Mouse (Mus musculus): ENCODE data around the gene Arih2. TPM values are rescaled to one million over a fixed set of nuclear protein-coding genes. Genes with fewer than 3 reads are reported as not detected.
"Not testable (repeated sequence)": the region's sequence is repeated elsewhere in the genome, so short reads cannot be mapped to it uniquely, and the experiment has no call there.

Gene Arih2
- polyA plus RNA-seq, 1 experiment from 2014 or later: 45.3 TPM

DNA sequence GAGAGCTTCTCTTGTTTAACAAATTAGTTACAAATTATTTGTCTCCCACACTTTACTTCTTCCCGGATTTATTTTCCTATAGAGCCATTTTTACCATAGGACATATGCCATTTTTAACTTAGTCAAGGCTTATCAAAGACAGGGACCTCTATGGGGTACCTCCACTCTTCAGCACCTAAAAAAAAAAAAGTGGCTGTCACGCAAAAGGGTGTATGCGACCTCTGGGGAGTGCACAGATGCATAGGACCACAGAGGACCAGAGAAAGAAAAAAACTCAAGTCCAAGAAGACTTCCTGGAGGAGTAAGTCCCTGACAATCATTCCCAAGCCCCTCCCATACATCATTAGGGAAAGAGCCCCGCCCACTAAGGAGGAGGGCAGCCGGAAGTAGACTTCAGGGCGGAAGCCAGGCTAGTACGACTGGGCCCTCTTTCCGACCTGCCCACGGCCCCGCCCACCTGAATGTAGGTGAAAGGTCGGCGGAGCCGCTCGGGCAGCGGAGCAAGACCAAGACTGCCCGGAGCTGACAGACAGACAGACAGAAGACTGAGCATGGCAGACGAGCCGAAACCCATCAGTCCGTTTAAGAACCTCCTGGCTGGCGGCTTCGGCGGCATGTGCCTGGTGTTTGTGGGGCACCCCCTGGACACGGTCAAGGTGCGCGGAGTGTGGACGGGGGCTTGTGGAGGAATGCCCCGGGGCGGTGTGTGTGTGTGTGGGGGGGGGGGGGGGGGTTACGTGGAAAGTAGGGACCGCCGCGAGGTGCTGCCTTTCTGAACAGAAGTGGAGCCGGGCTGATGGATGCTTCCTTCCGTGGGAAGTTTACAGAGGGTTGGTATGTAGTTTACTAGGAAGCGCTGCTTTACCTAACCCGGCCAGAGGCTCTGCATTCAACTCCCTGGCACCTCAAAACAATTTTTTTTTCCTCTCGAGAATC is 12.8 kb upstream of the Arih2 start, which contains the start of gene Slc25a20:
Slc25a20 (plus strand) TSS at position 412 of the 936 bp plus-strand sequence.
- peak within 1 kb of the TSS; percentile 68 for H3K4me3 ChIP-seq (replicated peaks; ENCODE audit: low read depth, low read length)
- no peaks in the 10 kb centered on the region for H3K9me3 ChIP-seq (ENCODE audit: control insufficient read depth, low read length)
- H3K4me1 ChIP-seq (ENCODE audit: control insufficient read depth, insufficient read depth, low read length): peaks cover 9% of the 10 kb centered on the region
- 2% methylated on average over 36 of the region's 37 CpGs for WGBS
- H3K36me3 ChIP-seq (ENCODE audit: control insufficient read depth, insufficient read depth, low read length): no peaks in the 10 kb centered on the region
- DNase-seq (peak; percentile 85), ATAC-seq (ENCODE audit: low FRiP score, low TSS enrichment) (peak; percentile 69)
- H3K9ac ChIP-seq (replicated peaks; ENCODE audit: low read length): peak within 1 kb of the TSS; percentile 61
- H3K27ac ChIP-seq (replicated peaks; ENCODE audit: low read depth, low read length): no peak within 1 kb of the TSS
- peak within 1 kb of the TSS; percentile 74 for H3K4me2 ChIP-seq (ENCODE audit: low read length)
- no peaks in the 10 kb centered on the region for H3K27me3 ChIP-seq (ENCODE audit: control insufficient read depth, insufficient read depth, low read length)

DNA sequence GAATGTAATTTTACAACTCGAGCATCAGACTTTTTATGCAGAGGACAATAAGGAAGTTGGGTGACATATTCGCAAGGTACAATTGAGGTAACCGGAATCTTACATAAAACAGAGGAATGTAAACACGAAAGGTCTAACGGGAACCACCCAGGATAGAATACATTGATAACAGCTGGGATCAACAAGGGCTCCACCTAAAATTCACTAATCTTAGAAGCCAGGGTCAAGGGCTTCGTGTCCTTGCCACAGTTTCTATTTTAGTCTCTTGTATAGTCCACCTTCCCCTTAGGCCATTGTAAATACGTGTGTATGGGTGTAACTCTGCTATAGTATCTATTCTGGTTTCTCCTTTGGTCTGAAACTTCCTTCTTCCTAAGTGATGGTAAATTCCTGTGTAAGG is 6.7 kb upstream of the Arih2 start:
- DNase-seq; H3K9ac ChIP-seq (replicated peaks; ENCODE audit: low read length); H3K36me3 ChIP-seq (ENCODE audit: control insufficient read depth, insufficient read depth, low read length); H3K4me2 ChIP-seq (ENCODE audit: low read length); H3K27ac ChIP-seq (replicated peaks; ENCODE audit: low read depth, low read length); ATAC-seq (ENCODE audit: low FRiP score, low TSS enrichment); H3K4me3 ChIP-seq (replicated peaks; ENCODE audit: low read depth, low read length); H3K9me3 ChIP-seq (ENCODE audit: control insufficient read depth, low read length); H3K4me1 ChIP-seq (ENCODE audit: control insufficient read depth, insufficient read depth, low read length); H3K27me3 ChIP-seq (ENCODE audit: control insufficient read depth, insufficient read depth, low read length): not testable (repeated sequence)
- 86% methylated on average over 7 of the region's 7 CpGs for WGBS

DNA sequence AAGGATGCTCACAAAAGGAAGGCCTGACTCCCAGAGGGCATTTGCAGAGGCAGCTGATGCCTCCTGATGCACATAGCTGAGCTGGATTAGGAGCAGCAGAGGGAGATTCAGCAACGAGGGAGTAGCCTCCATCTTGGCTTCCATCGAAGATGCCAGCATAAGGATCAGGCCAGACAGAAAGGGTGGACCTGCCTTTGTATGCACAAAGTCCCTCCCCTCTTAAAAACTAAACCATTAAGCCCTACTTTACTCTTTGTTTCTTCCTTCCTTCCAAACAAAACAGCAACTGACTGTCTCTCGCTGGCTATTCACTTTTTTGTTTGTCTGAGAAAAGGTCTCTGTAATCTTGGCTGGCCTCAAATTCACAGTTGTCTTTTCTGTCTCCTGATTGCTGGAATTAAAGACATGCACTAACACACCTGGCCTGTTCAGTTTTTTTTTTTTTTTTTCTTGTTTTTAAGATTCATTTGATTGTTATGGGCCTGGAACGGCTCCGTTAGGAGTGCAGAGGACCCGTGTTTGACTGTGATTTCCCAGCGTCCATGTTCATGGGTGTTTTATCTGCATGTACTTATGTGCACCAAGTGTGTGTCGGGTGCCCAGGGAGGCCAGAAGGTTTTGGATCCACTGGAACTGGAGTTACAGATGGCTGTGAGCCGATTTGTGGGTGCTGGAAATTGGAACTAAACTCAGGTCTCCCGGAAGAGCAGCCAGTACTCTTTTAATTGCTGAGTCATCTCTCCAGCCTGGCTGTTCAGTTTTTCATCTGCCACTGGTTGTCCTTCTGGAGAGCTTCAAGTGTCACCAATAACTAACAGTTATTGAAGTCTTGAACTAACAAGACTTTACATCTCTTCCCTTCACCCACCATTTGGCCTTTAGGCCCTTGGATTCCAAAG is 5.6 kb upstream of the Arih2 start:
- no peak for ATAC-seq (ENCODE audit: low FRiP score, low TSS enrichment)
- Histone ChIP-seq H3K36me3 (ENCODE audit: control insufficient read depth, insufficient read depth, low read length) (no peaks in the 10 kb centered on the region), H3K9ac (replicated peaks; ENCODE audit: low read length) (no peak overlapping the region), H3K4me1 (ENCODE audit: control insufficient read depth, insufficient read depth, low read length) (peaks cover 3% of the 10 kb centered on the region; the same call in 1 of the 2 replicates), H3K4me3 (replicated peaks; ENCODE audit: low read depth, low read length) (no peak overlapping the region), H3K27me3 (ENCODE audit: control insufficient read depth, insufficient read depth, low read length) (no peaks in the 10 kb centered on the region), H3K9me3 (ENCODE audit: control insufficient read depth, low read length) (no peaks in the 10 kb centered on the region), H3K27ac (replicated peaks; ENCODE audit: low read depth, low read length) (no peak overlapping the region), H3K4me2 (ENCODE audit: low read length) (no peak overlapping the region)
- DNase-seq: no peak
- 81% methylated on average over 10 of the region's 10 CpGs for WGBS

DNA sequence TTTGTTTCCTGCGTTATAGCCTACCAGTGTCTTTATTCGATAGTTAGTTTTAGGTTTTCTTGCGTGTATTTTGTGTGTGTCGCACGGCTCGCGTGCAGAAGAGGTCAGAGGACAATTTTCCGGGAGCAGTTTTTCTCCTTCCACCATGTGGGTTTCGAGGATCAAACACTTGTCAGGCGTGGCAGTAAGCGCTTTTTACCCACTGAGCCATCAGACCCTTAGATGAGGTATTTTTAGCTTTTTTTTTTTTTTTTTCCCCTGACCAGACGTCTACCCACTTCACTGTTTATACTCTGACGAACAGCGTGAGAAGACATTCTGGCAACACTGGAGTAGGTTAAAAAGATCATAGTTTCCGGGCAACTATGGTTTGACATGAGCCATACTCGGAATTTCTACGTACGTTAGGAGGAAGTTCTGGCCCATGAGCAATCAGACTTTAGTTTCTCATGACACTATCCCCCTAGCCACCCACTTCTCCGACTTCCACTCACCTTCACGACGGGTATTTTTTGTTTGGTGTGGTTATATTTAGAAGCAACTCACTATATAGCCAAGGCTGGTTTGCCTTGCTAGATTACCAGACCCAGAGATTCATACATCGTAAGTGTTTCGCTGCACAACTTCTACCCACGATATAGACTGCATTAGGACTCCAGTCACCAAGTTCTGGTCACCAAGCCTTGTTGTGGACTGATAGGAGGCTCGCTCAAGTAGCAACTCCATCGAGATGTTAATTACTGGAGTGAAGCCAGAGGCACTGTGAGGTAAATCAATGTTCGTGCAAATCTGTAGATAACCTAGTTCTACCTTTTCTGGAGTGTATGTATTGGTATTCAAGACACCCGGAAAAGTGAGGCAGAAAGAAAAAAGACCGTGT is 615 bp upstream of the Arih2 start:
- peak overlapping the region; percentile 92 for H3K4me2 ChIP-seq (ENCODE audit: low read length)
- peak overlapping the region; percentile 86 for H3K9ac ChIP-seq (replicated peaks; ENCODE audit: low read length)
- no peaks in the 10 kb centered on the region for H3K27me3 ChIP-seq (ENCODE audit: control insufficient read depth, insufficient read depth, low read length)
- DNase-seq (peak; percentile 3), ATAC-seq (ENCODE audit: low FRiP score, low TSS enrichment) (peak; percentile 46; the same call in 1 of the 2 replicates)
- H3K4me1 ChIP-seq (ENCODE audit: control insufficient read depth, insufficient read depth, low read length): peaks cover 13% of the 10 kb centered on the region
- peak overlapping the region; percentile 99 for H3K4me3 ChIP-seq (replicated peaks; ENCODE audit: low read depth, low read length)
- H3K36me3 ChIP-seq (ENCODE audit: control insufficient read depth, insufficient read depth, low read length): no peaks in the 10 kb centered on the region
- 33% methylated on average over 29 of the region's 29 CpGs for WGBS
- H3K9me3 ChIP-seq (ENCODE audit: control insufficient read depth, low read length): no peaks in the 10 kb centered on the region
- H3K27ac ChIP-seq (replicated peaks; ENCODE audit: low read depth, low read length): peak overlapping the region; percentile 87

DNA sequence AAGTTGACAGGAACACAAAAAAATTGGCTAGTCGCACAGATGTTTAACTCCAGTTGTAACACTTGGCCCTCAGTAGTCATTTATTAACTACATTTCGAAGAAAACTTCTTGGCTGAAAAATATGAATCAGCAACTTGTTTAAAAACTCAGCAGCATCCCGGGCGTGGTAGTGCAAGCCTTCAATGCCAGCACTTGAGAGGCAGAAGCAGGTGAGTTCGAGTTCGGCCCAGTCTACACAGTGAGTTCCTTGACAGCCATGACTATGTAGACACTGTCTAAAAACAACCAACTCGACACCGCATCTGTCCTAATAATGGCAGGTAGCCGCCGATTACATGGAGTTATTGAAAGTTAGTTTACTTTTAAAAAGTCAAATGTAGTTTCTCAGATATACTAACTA is 1.0 kb downstream of the Arih2 start:
- H3K27ac ChIP-seq (replicated peaks; ENCODE audit: low read depth, low read length): 0 out of 2 replicates have a peak overlapping the region, but pooled peaks have one; percentile 87
- peaks cover 4% of the 10 kb centered on the region; the same call in 1 of the 2 replicates for H3K36me3 ChIP-seq (ENCODE audit: control insufficient read depth, insufficient read depth, low read length)
- H3K27me3 ChIP-seq (ENCODE audit: control insufficient read depth, insufficient read depth, low read length): no peaks in the 10 kb centered on the region
- peaks cover 13% of the 10 kb centered on the region for H3K4me1 ChIP-seq (ENCODE audit: control insufficient read depth, insufficient read depth, low read length)
- 55% methylated on average over 10 of the region's 10 CpGs for WGBS
- ATAC-seq (ENCODE audit: low FRiP score, low TSS enrichment): no peak
- H3K9me3 ChIP-seq (ENCODE audit: control insufficient read depth, low read length): no peaks in the 10 kb centered on the region
- H3K4me2 ChIP-seq (ENCODE audit: low read length): peak overlapping the region; percentile 92
- no peak for DNase-seq
- H3K9ac ChIP-seq (replicated peaks; ENCODE audit: low read length): peak overlapping the region; percentile 86
- H3K4me3 ChIP-seq (replicated peaks; ENCODE audit: low read depth, low read length): peak overlapping the region; percentile 99

DNA sequence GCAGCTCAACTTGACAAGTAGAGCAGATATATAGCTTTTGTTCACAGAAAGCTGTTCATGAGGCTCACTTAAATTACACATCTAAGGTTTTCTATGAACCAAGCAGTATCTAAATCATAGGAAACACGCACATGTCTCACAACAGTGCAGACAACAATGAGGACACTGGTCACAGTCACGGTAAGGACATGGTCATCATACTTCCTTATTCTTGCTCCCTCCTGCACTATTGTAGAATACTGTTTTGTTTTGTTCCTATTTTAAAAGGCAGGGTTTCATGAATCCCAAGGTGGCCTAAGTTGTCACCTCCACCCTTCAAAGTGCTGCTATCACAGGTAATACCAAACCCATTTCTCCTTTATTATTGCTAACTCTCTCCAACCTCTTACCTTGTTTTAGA is 9.4 kb downstream of the Arih2 start:
- no peak overlapping the region for H3K4me2 ChIP-seq (ENCODE audit: low read length)
- no peak overlapping the region for H3K27ac ChIP-seq (replicated peaks; ENCODE audit: low read depth, low read length)
- WGBS: 95% methylated on average over 2 of the region's 2 CpGs
- no peaks in the 10 kb centered on the region for H3K4me1 ChIP-seq (ENCODE audit: control insufficient read depth, insufficient read depth, low read length)
- H3K9ac ChIP-seq (replicated peaks; ENCODE audit: low read length): no peak overlapping the region
- ATAC-seq (ENCODE audit: low FRiP score, low TSS enrichment): no peak
- H3K36me3 ChIP-seq (ENCODE audit: control insufficient read depth, insufficient read depth, low read length): peaks cover 31% of the 10 kb centered on the region
- H3K4me3 ChIP-seq (replicated peaks; ENCODE audit: low read depth, low read length): no peak overlapping the region
- no peaks in the 10 kb centered on the region for H3K9me3 ChIP-seq (ENCODE audit: control insufficient read depth, low read length)
- H3K27me3 ChIP-seq (ENCODE audit: control insufficient read depth, insufficient read depth, low read length): no peaks in the 10 kb centered on the region
- no peak for DNase-seq

DNA sequence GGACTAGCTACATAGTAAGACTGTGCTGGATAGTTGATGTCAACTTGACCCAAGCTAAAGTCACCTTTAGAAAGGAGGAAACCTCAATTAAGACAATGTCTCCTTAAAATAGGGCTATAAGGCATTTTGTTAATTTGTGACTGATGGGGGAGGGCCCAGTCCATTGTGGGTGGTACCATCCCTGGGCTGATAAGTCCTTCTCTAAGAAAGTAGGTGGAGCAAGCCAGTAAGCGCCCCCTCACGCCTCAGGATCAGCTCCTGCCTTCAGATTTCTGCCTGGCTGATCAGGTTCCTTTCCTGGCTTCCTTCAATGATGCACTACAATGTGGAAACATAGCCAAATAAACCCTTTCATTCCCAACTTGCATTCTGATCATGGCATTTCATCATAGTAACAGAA is 13.8 kb downstream of the Arih2 start:
- DNase-seq (no peak), ATAC-seq (ENCODE audit: low FRiP score, low TSS enrichment) (no peak)
- H3K4me1 ChIP-seq (ENCODE audit: control insufficient read depth, insufficient read depth, low read length): no peaks in the 10 kb centered on the region
- H3K9ac ChIP-seq (replicated peaks; ENCODE audit: low read length): no peak overlapping the region
- no peak overlapping the region for H3K4me3 ChIP-seq (replicated peaks; ENCODE audit: low read depth, low read length)
- H3K4me2 ChIP-seq (ENCODE audit: low read length): no peak overlapping the region
- WGBS: 81% methylated on average over 2 of the region's 2 CpGs
- H3K9me3 ChIP-seq (ENCODE audit: control insufficient read depth, low read length): no peaks in the 10 kb centered on the region
- no peaks in the 10 kb centered on the region for H3K27me3 ChIP-seq (ENCODE audit: control insufficient read depth, insufficient read depth, low read length)
- peaks cover 12% of the 10 kb centered on the region for H3K36me3 ChIP-seq (ENCODE audit: control insufficient read depth, insufficient read depth, low read length)
- no peak overlapping the region for H3K27ac ChIP-seq (replicated peaks; ENCODE audit: low read depth, low read length)

DNA sequence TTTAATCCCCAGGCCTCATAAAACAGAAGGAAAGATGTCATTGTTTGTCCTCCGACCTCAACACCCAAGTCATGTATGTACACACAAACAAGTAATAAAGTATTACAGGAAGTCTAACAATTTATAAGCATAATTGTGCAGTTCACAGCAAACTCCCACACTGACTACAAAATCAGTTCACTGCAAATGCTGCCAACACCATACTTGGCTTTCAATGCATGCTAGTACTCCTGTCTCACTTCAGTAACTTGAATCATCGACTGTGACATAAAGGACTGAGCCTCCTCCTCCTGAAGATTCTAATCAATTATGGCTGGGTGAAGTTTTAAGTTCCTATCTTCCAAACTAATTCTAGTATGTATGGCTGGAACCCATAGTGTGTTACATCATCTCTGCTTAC is 15.3 kb downstream of the Arih2 start:
- Histone ChIP-seq H3K9ac (replicated peaks; ENCODE audit: low read length) (no peak overlapping the region), H3K4me1 (ENCODE audit: control insufficient read depth, insufficient read depth, low read length) (no peaks in the 10 kb centered on the region), H3K4me2 (ENCODE audit: low read length) (no peak overlapping the region), H3K36me3 (ENCODE audit: control insufficient read depth, insufficient read depth, low read length) (peaks cover 8% of the 10 kb centered on the region; the same call in 1 of the 2 replicates), H3K27me3 (ENCODE audit: control insufficient read depth, insufficient read depth, low read length) (no peaks in the 10 kb centered on the region), H3K9me3 (ENCODE audit: control insufficient read depth, low read length) (no peaks in the 10 kb centered on the region), H3K4me3 (replicated peaks; ENCODE audit: low read depth, low read length) (no peak overlapping the region), H3K27ac (replicated peaks; ENCODE audit: low read depth, low read length) (no peak overlapping the region)
- no peak for DNase-seq
- ATAC-seq (ENCODE audit: low FRiP score, low TSS enrichment): no peak
- WGBS: 79% methylated on average over 2 of the region's 2 CpGs
